Mouse (Mus musculus) forebrain, postnatal 0 days (tissue): ENCODE measurements around the gene Il4. TPM values are rescaled to one million over a fixed set of nuclear protein-coding genes. Genes with fewer than 3 reads are reported as not detected.

Experiments
- ATAC-seq: fragments of 200-750 bp; cut with Nextera tagmentation; 2 replicates; pipeline ENCODE4 v1.8.0; 2017; ENCODE audit warnings: mild to moderate bottlenecking, moderate library complexity
- DNase-seq: peaks from one replicate; pipeline ENCODE4 v3.0.0-alpha.2; 2015
- H3K27ac ChIP-seq: fragments of 300-500 bp; sonication (generic); 2 replicates; pipeline ENCODE4 v1.5.1; 2014; ENCODE audit warnings: low read depth, mild to moderate bottlenecking, antibody characterized with exemption, low read length, moderate library complexity, mixed read lengths
- H3K27me3 ChIP-seq: fragments of 300-500 bp; sonication (generic); 2 replicates; pipeline ENCODE4 v1.6.1; 2014; ENCODE audit warnings: mild to moderate bottlenecking, low read length, mixed read lengths; ENCODE audit not compliant: insufficient read depth
- H3K36me3 ChIP-seq: fragments of 300-500 bp; sonication (generic); 2 replicates; pipeline ENCODE4 v1.6.1; 2014; ENCODE audit warnings: mild to moderate bottlenecking, moderate library complexity; ENCODE audit not compliant: insufficient read depth
- H3K4me1 ChIP-seq: fragments of 300-500 bp; sonication (generic); 2 replicates; pipeline ENCODE4 v1.6.1; 2014; ENCODE audit warnings: antibody characterized with exemption; ENCODE audit not compliant: insufficient read depth
- H3K4me2 ChIP-seq: fragments of 300-500 bp; sonication (generic); 2 replicates; pipeline ENCODE4 v1.6.1; 2014; ENCODE audit warnings: low read depth, mild to moderate bottlenecking, moderate library complexity
- H3K4me3 ChIP-seq: fragments of 300-500 bp; sonication (generic); 2 replicates; pipeline ENCODE4 v1.5.1; 2014; ENCODE audit warnings: low read depth, low read length, mixed read lengths
- H3K9ac ChIP-seq: fragments of 300-500 bp; sonication (generic); 2 replicates; pipeline ENCODE4 v1.6.1; 2014; ENCODE audit warnings: mild to moderate bottlenecking
- H3K9me3 ChIP-seq: fragments of 300-500 bp; sonication (generic); 2 replicates; pipeline ENCODE4 v1.6.1; 2016; ENCODE audit warnings: low read length
- CTCF ChIP-seq: sonication (generic); IDR thresholded peaks from 2 replicates; pipeline ENCODE4 v1.5.1; 2016; ENCODE audit warnings: antibody characterized with exemption, control low read depth, low read depth
- WGBS: fragments of 180-500 bp; shearing (Covaris S2); extraction: QIAGEN DNeasy Blood & Tissue Kit; methylation state at CpG from one replicate; pipeline ENCODE4 v1.1.7; 2014; 5-methylcytosine and 5-hydroxymethylcytosine counted together
- polyA plus RNA-seq: library from polyadenylated mRNA; unstranded; fragments of >200 nt; fragmentation: Nextera tagmentation; extraction: Ambion mirVana; gene quantifications from 2 replicates; pipeline ENCODE4 v1.2.1, GENCODE M21; 2015
- total RNA-seq: library from RNA; depleted of rRNA; stranded (reverse); fragments of >200 nt; gene quantifications from 2 replicates; pipeline ENCODE4 v1.2.3, GENCODE M21; 2014

Il4 gene
- total and polyA plus RNA-seq, 2 experiments from 2014 or later: 3.4 TPM; not detected in 1

DNA sequence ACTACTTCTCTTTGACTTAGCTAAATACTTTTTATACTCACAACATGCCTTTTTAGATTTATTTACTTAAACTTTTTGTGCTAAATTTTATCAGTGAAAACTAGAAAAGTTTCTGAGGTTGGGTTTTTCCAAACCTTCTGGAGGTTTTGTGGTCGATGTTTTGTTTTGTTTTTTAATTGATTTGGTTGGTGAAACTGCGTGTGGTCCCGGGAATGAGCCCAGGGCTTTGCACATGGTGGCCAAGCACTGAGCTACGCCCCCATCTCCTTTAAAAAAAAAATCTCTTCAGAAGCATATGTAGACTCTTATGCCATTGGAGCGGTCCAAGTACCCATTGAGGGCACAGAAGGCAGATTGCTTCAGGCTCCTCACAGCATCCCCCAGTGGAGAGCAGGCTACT, 27.4 kb downstream of the Il4 start:
- no peak for TF ChIP-seq CTCF
- Histone ChIP-seq H3K4me2 (no peak overlapping the region), H3K4me3 (no peak overlapping the region), H3K27me3 (no peaks in the 10 kb centered on the region), H3K36me3 (peaks cover 83% of the 10 kb centered on the region), H3K9me3 (no peaks in the 10 kb centered on the region), H3K4me1 (no peaks in the 10 kb centered on the region), H3K27ac (no peak overlapping the region), H3K9ac (no peak overlapping the region)
- no peak for ATAC-seq
- 96% methylated on average over 5 of the region's 5 CpGs for WGBS
- no peak for DNase-seq

DNA sequence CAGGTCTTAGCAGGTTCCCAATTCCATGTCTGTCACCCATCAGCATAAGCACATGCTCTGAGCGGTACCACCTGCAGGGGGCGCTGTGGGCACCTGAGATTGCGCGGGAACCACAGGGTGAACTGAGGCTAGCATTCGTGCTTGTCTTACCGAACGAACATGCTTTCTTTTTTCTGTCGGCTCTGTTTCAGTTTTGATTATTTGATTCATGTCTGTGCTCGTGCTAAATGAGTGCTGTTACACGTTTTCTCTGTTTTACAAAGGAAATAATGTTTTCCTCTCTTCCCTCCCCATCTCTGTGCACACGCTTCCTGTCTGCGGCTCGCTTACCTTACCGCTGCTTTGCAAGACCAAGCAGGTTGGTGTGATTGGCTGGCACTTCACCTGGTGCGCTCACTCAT, 28.1 kb downstream of the Il4 start:
- ATAC-seq (no peak), DNase-seq (peak; percentile 47)
- H3K9me3 ChIP-seq: no peaks in the 10 kb centered on the region
- H3K27ac ChIP-seq: no peak overlapping the region
- no peaks in the 10 kb centered on the region for H3K4me1 ChIP-seq
- WGBS: 48% methylated on average over 15 of the region's 15 CpGs
- H3K9ac ChIP-seq: no peak overlapping the region
- H3K4me3 ChIP-seq: no peak overlapping the region
- TF ChIP-seq CTCF: peak; percentile 73
- peaks cover 80% of the 10 kb centered on the region for H3K36me3 ChIP-seq
- no peaks in the 10 kb centered on the region for H3K27me3 ChIP-seq
- no peak overlapping the region for H3K4me2 ChIP-seq

DNA sequence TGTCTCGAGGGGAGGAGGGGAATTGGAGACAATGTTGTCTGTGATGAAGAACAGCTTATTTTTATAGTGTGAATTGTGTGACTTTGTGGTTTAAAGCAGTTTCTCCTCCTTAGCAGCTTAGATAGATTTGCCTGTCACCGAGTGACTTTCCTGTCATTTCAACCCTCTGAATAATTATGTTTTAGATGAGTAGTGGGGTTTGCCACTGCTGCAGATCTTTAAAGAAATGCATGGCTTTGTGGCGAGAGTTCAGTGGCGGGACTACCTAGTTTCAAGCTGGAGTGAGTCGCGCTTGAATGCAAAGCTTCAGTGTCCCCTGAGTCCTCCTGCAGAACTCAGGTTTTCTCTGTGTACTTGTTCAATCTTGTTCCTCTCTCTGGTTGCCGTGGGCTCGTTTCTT, 30.2 kb downstream of the Il4 start:
- Histone ChIP-seq H3K9ac (no peak overlapping the region), H3K4me3 (no peak overlapping the region), H3K4me1 (no peaks in the 10 kb centered on the region), H3K27me3 (no peaks in the 10 kb centered on the region), H3K4me2 (no peak overlapping the region), H3K27ac (no peak overlapping the region), H3K9me3 (no peaks in the 10 kb centered on the region), H3K36me3 (peaks cover 77% of the 10 kb centered on the region)
- DNase-seq: no peak
- TF ChIP-seq CTCF: no peak
- no peak for ATAC-seq
- WGBS: 84% methylated on average over 8 of the region's 8 CpGs

DNA sequence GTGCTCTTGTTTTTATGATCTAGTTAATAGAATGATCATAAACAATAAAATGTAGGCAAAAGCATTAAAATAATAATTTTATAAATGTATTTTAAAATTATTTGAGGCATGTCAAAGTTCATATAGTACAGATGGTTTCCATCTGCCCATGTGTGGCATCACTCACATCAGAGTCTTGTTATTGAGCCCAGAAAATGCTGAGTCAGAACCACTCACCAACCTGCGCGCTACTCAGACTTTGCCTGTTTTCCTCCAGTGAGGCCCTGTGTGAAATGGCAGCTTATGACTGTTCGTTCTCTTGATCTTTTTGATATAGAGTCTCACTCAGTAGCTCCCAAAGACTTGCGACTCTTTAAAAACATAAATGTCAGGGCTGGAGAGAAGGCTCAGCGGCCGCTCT, 33.0 kb downstream of the Il4 start:
- no peak for TF ChIP-seq CTCF
- H3K4me2 ChIP-seq: no peak overlapping the region
- H3K36me3 ChIP-seq: peaks cover 72% of the 10 kb centered on the region
- H3K4me1 ChIP-seq: no peaks in the 10 kb centered on the region
- 95% methylated on average over 6 of the region's 6 CpGs for WGBS
- DNase-seq (no peak), ATAC-seq (no peak)
- H3K9me3 ChIP-seq: no peaks in the 10 kb centered on the region
- no peak overlapping the region for H3K9ac ChIP-seq
- H3K27ac ChIP-seq: no peak overlapping the region
- no peaks in the 10 kb centered on the region for H3K27me3 ChIP-seq
- no peak overlapping the region for H3K4me3 ChIP-seq

GRCm38 (mm10) chr11:53584849-53585248, 33.6 kb downstream of the Il4 start:
- Histone ChIP-seq H3K27ac (no peak overlapping the region), H3K9me3 (no peaks in the 10 kb centered on the region), H3K4me3 (no peak overlapping the region), H3K27me3 (no peaks in the 10 kb centered on the region), H3K4me2 (no peak overlapping the region), H3K9ac (no peak overlapping the region), H3K4me1 (no peaks in the 10 kb centered on the region), H3K36me3 (peaks cover 76% of the 10 kb centered on the region)
- peak; percentile 36 for DNase-seq
- WGBS: 61% methylated on average over 3 of the region's 3 CpGs
- peak; percentile 76 for TF ChIP-seq CTCF
- peak; percentile 42 for ATAC-seq

DNA sequence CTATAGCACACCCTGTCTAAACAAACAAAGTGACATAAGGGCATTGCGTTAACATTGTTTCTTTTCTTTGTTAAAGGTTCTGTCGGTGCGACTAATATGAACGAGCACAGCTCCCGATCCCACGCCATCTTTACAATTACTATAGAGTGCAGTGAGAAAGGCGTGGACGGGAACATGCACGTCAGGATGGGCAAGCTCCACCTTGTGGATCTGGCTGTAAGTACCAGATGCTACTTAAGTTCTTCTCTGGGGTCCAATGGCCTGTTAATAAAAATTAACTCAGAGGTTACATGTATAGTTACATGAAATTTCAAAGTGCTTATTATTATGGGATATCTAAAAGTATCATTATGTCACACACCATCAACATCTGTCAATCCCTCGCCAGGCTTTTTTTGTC, 35.3 kb downstream of the Il4 start:
- Histone ChIP-seq H3K4me2 (no peak overlapping the region), H3K27ac (no peak overlapping the region), H3K9ac (no peak overlapping the region), H3K4me3 (no peak overlapping the region), H3K9me3 (no peaks in the 10 kb centered on the region), H3K4me1 (no peaks in the 10 kb centered on the region), H3K36me3 (peaks cover 74% of the 10 kb centered on the region), H3K27me3 (no peaks in the 10 kb centered on the region)
- WGBS: 74% methylated on average over 10 of the region's 10 CpGs
- DNase-seq (no peak), ATAC-seq (no peak)
- TF ChIP-seq CTCF: peak; percentile 47

DNA sequence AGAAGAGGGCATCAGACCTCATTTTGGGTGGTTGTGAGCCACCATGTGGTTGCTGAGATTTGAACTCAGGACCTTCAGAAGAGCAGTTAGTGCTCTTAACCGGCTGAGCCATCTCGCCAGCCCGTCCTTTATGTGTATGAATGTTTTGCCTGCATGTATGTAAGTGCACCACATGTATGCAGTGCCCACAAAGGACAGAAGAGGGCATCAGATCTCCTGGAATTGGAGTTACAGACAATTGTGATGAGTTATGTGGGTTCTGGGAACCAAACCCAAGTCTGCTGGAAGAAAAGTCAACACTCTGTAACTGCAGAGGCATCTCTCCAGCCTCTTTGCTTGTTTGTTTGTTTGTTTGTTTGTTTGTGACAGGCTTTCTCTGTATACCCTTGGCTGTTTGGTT, 37.9 kb downstream of the Il4 start:
- peak; percentile 38 for TF ChIP-seq CTCF
- 95% methylated on average over 3 of the region's 3 CpGs for WGBS
- H3K36me3 ChIP-seq: peaks cover 64% of the 10 kb centered on the region

More for the DNA sequence above, 37.9 kb downstream of the Il4 start:
- no peak overlapping the region for H3K27ac ChIP-seq
- H3K9ac ChIP-seq: no peak overlapping the region
- H3K4me3 ChIP-seq: no peak overlapping the region
- H3K27me3 ChIP-seq: no peaks in the 10 kb centered on the region
- no peak overlapping the region for H3K4me2 ChIP-seq
- no peaks in the 10 kb centered on the region for H3K9me3 ChIP-seq
- DNase-seq (no peak), ATAC-seq (no peak)
- H3K4me1 ChIP-seq: no peaks in the 10 kb centered on the region
